Comparison of ENCODE assay signal across 8 mouse cellular contexts in the genomic region with DNA sequence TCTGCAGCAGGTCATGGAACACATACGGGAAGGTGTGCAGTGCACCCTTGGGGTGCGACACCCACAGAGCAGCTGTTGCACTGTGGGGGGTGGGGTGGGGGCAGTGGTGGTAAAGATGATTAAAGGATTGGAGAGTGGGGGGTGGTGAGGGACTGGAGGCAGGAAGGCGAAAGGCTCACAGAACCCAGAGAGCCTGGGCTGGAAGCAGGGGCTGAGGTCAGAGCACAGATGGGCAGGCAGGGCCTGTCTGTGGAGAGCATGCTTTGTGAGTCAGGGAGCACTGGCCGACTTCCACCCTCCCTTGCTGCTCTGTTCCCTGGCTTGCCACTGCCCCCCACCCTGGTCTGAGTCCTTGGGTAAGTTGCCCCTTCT. TPM values are rescaled to one million over a fixed set of nuclear protein-coding genes. Genes with fewer than 3 reads are reported as not detected.
DNase-seq lines count a peak whose midpoint lies in the region; ATAC-seq lines count a peak whose summit lies in the region.

No protein-coding gene starts in this region.

- no peak for ATAC-seq in megakaryocyte, adult 5-6 weeks (ENCODE audit: poor library complexity, severe bottlenecking)
- ATAC-seq in intestine, embryonic 16.5 days = no peak

- peak overlapping the region; percentile 79 for H3K4me2 ChIP-seq in intestine, embryonic 16.5 days (ENCODE audit: low read depth, low read length)

- peak; percentile 65 for DNase-seq in gastrocnemius, postnatal 25 days
- DNase-seq in retina, postnatal 1 day = peak; percentile 76
- DNase-seq in frontal cortex, postnatal 25 days (ENCODE audit: low spot score in 2 of 2) = no peak
- DNase-seq in right cerebral cortex, adult 2 months (ENCODE audit: low spot score in 2 of 2) = no peak

- peak overlapping the region; percentile 93 for H3K9ac ChIP-seq in intestine, embryonic 16.5 days (ENCODE audit: low read depth, low read length)

- no peaks in the 10 kb centered on the region for H3K9me3 ChIP-seq in megakaryocyte, embryonic 14.5 days
- H3K9me3 ChIP-seq in intestine, embryonic 16.5 days (ENCODE audit: control insufficient read depth, low read length) = no peaks in the 10 kb centered on the region

- no peaks in the 10 kb centered on the region for H3K27me3 ChIP-seq in megakaryocyte, embryonic 14.5 days (replicated peaks)
- H3K27me3 ChIP-seq in intestine, embryonic 16.5 days (replicated peaks; ENCODE audit: control insufficient read depth, insufficient read depth, low read length) = no peaks in the 10 kb centered on the region

- 16% methylated on average over 4 of the region's 4 CpGs for WGBS in intestine, embryonic 16.5 days

- H3K36me3 ChIP-seq in megakaryocyte, embryonic 14.5 days (replicated peaks; ENCODE audit: low read length) = peaks cover 43% of the 10 kb centered on the region
- H3K36me3 ChIP-seq in intestine, embryonic 16.5 days (ENCODE audit: control insufficient read depth, insufficient read depth, low read length) = no peaks in the 10 kb centered on the region

- peaks cover 88% of the 10 kb centered on the region for H3K4me1 ChIP-seq in megakaryocyte, embryonic 14.5 days
- H3K4me1 ChIP-seq in brown adipose tissue, adult 24 weeks (ENCODE audit: control insufficient read depth, insufficient read depth, insufficient read length, low read length) = peaks cover 65% of the 10 kb centered on the region
- peaks cover 78% of the 10 kb centered on the region for H3K4me1 ChIP-seq in intestine, embryonic 16.5 days (ENCODE audit: control insufficient read depth, insufficient read depth, low read length)

- peak overlapping the region; percentile 99 for H3K27ac ChIP-seq in brown adipose tissue, adult 24 weeks (replicated peaks; ENCODE audit: low read depth, low read length)
- H3K27ac ChIP-seq in intestine, embryonic 16.5 days (ENCODE audit: low read length) = peak overlapping the region; percentile 100

- peak overlapping the region; percentile 96 for H3K4me3 ChIP-seq in megakaryocyte, embryonic 14.5 days (replicated peaks)
- H3K4me3 ChIP-seq in brown adipose tissue, adult 24 weeks (ENCODE audit: insufficient read depth, low read depth, low read length) = peak overlapping the region; percentile 75
- 0 out of 2 replicates have a peak overlapping the region, but pooled peaks have one; percentile 90 for H3K4me3 ChIP-seq in intestine, embryonic 16.5 days (ENCODE audit: low read length)

RNA-seq across cellular contexts. Expression of a gene that starts 3.2 kb away (rescaled TPM):
- 60.2 and 145 TPM in 2 replicates for polyA plus RNA-seq in megakaryocyte, embryonic 14.5 days (2012; ENCODE audit: insufficient read depth, low replicate concordance)
- 73.3 and 77.4 TPM in 2 replicates for total RNA-seq in megakaryocyte, adult 5-6 weeks (2015)
- total RNA-seq in megakaryocyte, adult 5-6 weeks (2017) = 29.2 and 42.0 TPM in 2 replicates
- 34.8 and 50.0 TPM in 2 replicates for polyA plus RNA-seq in brown adipose tissue, adult 24 weeks (2012; ENCODE audit: insufficient read depth, insufficient read length, missing spikeins)
- 100 to 1,000 TPM; 156 to 164 TPM for total RNA-seq in gastrocnemius, postnatal 25 days (2021)
- 13.7 and 23.2 TPM in 2 replicates for polyA plus RNA-seq in intestine, embryonic 16.5 days (2015; fragmentation: Nextera tagmentation; extraction: Ambion mirVana)

Comparison
In these comparisons a context has a peak if more than half of its experiments do, and no peak if none do; other contexts are left out.
1. DNase-seq: peak in gastrocnemius, postnatal 25 days (single experiment) and retina, postnatal 1 day (single experiment); none in frontal cortex, postnatal 25 days (0 of 2) and right cerebral cortex, adult 2 months (0 of 2).
2. Peak in every context shown above with its lines, with median percentiles within 50 percentile points of each other: H3K4me3 ChIP-seq.